Mouse (Mus musculus): ENCODE data around the gene Rps25. TPM values are rescaled to one million over a fixed set of nuclear protein-coding genes. Genes with fewer than 3 reads are reported as not detected.
"Not testable (repeated sequence)": the region's sequence is repeated elsewhere in the genome, so short reads cannot be mapped to it uniquely, and the experiment has no call there.

Rps25 gene
- polyA plus RNA-seq, 1 experiment from 2014 or later, result 764 TPM

DNA sequence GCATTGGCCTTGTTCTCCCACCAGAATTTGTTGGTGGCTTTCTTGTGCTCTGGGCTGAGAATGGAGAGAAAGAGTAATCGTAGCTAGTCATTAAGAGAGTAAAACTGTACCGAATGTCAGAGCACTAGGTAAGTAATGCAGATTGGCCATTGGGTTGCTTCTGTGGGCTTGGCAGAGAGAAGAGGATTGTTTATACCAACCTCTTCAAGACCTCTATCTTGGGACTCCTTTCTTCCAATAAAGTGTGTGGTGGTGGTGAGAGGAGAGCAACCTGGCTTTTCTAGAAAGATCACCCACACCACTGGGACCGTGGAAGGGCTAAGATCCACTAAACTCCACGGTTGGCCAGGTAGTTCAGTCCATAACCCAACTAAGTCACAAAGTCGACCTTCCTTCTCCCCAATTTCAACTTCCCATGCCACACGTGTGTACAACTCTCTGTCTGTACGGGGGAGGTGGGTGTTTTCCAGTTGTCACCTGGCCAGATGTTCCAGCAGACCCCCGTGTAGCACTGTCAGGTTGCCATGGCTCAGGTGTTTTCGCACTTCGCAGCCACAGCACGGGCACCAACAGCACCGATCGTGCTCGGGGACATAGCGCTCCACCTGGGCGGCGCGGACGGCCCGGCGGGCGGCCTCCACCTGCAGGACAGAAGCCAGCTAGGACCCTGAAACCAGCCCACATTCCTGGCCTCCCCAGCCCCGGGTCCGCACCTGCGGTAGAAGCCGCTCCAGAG, 10.4 kb downstream of the Rps25 start:
- ChIA-PET POLR2A (interaction anchor here (0.6 to 1.6 kb wide), 4 partner anchors 8 to 26 kb away, joined by 3 to 11 read pairs (median 4); partner anchors contain the start of gene Trappc4), CTCF (interaction anchor here (1.8 to 2.1 kb wide), 2 partner anchors 9 to 269 kb away, joined by 6 to 9 read pairs; partner anchors contain the start of gene Trappc4)
- ATAC-seq, result peak; percentile 65
- no peak for DNase-seq (ENCODE audit: low read depth, low spot score)
- H3K27me3 ChIP-seq, result no peaks in the 10 kb centered on the region
- no peak for TF ChIP-seq CTCF (IDR thresholded peaks at IDR 0.05)
- in situ Hi-C loops (cut with MboI; ENCODE audit: low pct_unique_long_range_greater_than_20kb), result no loop called here

DNA sequence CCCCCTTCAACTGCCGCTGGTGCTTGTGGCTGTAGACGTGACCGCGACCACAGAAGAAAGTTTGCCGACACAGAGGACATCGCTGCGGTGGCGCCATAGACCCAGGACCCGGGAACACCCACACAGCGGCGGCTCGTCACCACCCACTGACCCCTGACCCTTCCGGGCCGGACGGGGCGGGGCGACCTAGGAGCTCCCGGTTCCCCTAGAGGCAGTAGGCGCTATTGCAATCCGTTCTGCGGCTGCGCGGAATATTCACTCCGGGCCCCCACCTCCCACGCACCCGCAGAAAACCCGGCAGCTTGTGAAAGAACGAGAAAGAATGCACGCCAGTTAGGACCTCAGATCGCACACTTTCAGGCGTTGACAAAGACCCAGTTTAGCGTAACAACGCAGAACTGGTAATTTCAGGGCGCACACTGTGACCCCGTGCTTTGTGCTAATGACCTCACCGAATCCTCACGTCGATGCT, 11.0 kb downstream of the Rps25 start:
- ChIA-PET CTCF (interaction anchor here (1.1 to 2.1 kb wide), 3 partner anchors 10 to 268 kb away, joined by 3 to 9 read pairs (median 6); partner anchors contain the start of genes Bcl9l and Trappc4), POLR2A (interaction anchor here (0.7 to 1.6 kb wide), 2 partner anchors 9 to 18 kb away, joined by 4 to 11 read pairs; partner anchors contain the start of gene Trappc4)
- peak; percentile 76 for ATAC-seq
- TF ChIP-seq CTCF (IDR thresholded peaks at IDR 0.05), result peak; percentile 81
- DNase-seq (ENCODE audit: low read depth, low spot score), result peak; percentile 35
- in situ Hi-C loops (cut with MboI; ENCODE audit: low pct_unique_long_range_greater_than_20kb), result no loop called here
- no peaks in the 10 kb centered on the region for H3K27me3 ChIP-seq

GRCm38 (mm10) chr9:44418519-44419385, 11.8 kb downstream of the Rps25 start, which contains the start of gene Ccdc84:
Gene Ccdc84 (minus strand): TSS chr9:44418569.
- ChIA-PET POLR2A (interaction anchor here (0.7 to 1.6 kb wide), 3 partner anchors 10 to 19 kb away, joined by 3 to 11 read pairs (median 4); partner anchors contain the start of gene Trappc4), CTCF (interaction anchor here (1.1 to 2.1 kb wide), 3 partner anchors 10 to 268 kb away, joined by 3 to 9 read pairs (median 6); partner anchors contain the start of genes Bcl9l and Trappc4)
- DNase-seq (ENCODE audit: low read depth, low spot score), result no peak
- TF ChIP-seq CTCF (IDR thresholded peaks at IDR 0.05), result no peak
- in situ Hi-C loops (cut with MboI; ENCODE audit: low pct_unique_long_range_greater_than_20kb), result no loop called here
- H3K27me3 ChIP-seq, result no peaks in the 10 kb centered on the region
- no peak for ATAC-seq

- ATAC-seq; DNase-seq (ENCODE audit: low read depth, low spot score); POLR2A ChIA-PET; H3K27me3 ChIP-seq; in situ Hi-C loops (cut with MboI; ENCODE audit: low pct_unique_long_range_greater_than_20kb): not testable (repeated sequence)
- CTCF ChIA-PET, result interaction anchor here (2.1 kb wide), 1 partner anchor 267 kb away, joined by 6 read pairs; no protein-coding TSS in a partner anchor
These were observed 12.8 kb downstream of the Rps25 start for GRCm38 (mm10) chr9:44419730-44420129.

DNA sequence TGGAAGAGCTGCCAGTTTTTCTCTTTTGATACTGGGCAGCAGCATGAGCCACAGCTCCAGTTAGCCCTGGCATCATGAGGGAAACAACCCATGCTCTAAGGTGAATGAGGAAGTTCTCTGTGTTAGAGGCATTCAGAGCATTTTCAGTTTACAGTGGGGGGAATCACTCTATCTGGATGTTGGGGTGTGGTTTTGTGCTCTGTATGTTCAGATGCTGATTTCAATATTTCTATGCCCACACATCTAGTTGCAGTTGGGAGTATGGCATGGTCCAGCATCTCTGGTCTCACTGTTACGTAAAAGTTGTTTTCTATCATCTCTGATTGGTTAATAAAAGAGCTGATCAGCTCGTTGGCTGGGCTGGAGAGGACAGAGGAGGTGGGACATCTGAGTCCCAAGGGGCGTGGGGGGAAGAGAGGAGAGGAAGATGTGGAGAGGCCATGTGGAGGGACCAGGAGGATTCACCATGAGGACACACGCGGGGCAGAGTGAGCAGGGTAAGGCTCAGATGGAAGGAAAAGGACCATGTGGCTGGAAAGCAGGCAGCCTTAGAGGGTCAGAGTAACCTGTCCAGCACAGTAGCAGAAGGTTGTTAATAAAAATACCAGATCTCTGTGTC, 13.4 kb downstream of the Rps25 start:
- no peak for DNase-seq (ENCODE audit: low read depth, low spot score)
- in situ Hi-C loops (cut with MboI; ENCODE audit: low pct_unique_long_range_greater_than_20kb), result no loop called here
- no peak for TF ChIP-seq CTCF (IDR thresholded peaks at IDR 0.05)
- POLR2A ChIA-PET, result no interaction called here
- H3K27me3 ChIP-seq, result no peaks in the 10 kb centered on the region
- CTCF ChIA-PET, result interaction anchor here (2.0 kb wide), 1 partner anchor 10 kb away, joined by 5 read pairs; no protein-coding TSS in a partner anchor
- no peak for ATAC-seq

- ChIA-PET POLR2A (no interaction called here), CTCF (interaction anchor here (0.8 to 1.4 kb wide), 2 partner anchors 9 to 31 kb away, joined by 3 read pairs; partner anchors contain the start of gene Upk2)
- in situ Hi-C loops (cut with MboI; ENCODE audit: low pct_unique_long_range_greater_than_20kb), result no loop called here
- no peak for ATAC-seq
- no peak for TF ChIP-seq CTCF (IDR thresholded peaks at IDR 0.05)
- no peaks in the 10 kb centered on the region for H3K27me3 ChIP-seq
- DNase-seq (ENCODE audit: low read depth, low spot score), result no peak
These were observed 16.6 kb downstream of the Rps25 start for GRCm38 (mm10) chr9:44423576-44423975.

GRCm38 (mm10) chr9:44432577-44433185, 25.7 kb downstream of the Rps25 start:
- POLR2A ChIA-PET, result no interaction called here
- in situ Hi-C loops (cut with MboI; ENCODE audit: low pct_unique_long_range_greater_than_20kb), result no loop called here
- no peak for TF ChIP-seq CTCF (IDR thresholded peaks at IDR 0.05)
- CTCF ChIA-PET, result interaction anchor here (0.9 to 1.9 kb wide), 2 partner anchors 21 to 108 kb away, joined by 3 to 4 read pairs; no protein-coding TSS in a partner anchor
- H3K27me3 ChIP-seq, result peaks cover 11% of the 10 kb centered on the region
- DNase-seq (ENCODE audit: low read depth, low spot score) (no peak), ATAC-seq (no peak)

DNA sequence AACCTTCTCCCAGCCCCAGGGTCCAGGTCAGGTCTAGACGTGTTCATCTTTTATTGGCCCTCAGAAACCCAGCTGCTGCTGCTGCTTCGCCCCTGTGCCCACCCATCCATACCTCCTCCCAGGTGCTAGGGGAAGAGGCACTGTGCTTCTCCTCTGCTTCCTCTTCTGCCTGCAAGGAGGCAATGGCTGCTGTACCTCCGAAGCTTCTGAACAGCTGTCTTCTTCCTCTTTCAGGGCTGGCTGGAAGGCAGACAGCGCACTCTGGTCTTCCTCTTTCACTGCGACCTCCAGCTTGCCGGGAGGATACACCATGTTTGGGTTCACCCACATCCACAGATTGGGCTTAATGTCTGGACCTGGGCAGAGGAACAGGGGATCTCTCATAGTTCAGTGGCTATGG, 28.8 kb downstream of the Rps25 start:
- ATAC-seq (no peak), DNase-seq (ENCODE audit: low read depth, low spot score) (no peak)
- CTCF ChIA-PET, result no interaction called here
- peaks cover 11% of the 10 kb centered on the region for H3K27me3 ChIP-seq
- in situ Hi-C loops (cut with MboI; ENCODE audit: low pct_unique_long_range_greater_than_20kb), result no loop called here
- POLR2A ChIA-PET, result no interaction called here
- no peak for TF ChIP-seq CTCF (IDR thresholded peaks at IDR 0.05)

DNA sequence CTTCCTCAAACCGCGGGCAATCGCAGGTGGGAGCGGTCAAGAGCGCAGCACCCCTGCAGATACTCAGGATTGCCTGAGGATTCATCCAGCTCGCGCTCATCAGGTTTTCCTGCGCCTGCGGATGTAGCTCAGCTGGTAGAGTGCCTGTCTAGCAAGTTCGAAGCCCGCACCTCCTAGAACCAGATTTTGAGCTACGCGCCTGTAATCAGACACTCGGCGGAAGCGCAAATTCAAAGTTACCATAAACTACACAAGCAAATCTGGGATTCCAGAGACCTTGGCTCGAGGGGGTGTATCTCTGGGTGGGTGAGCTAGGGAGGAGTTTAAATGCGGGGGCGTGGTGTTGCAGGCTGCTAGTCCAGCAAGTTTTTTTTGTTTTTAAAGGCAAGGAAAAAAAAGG, 34.0 kb downstream of the Rps25 start, which contains the start of gene Foxr1:
Gene Foxr1, minus strand, starts transcription at position 176 of the 400 bp plus-strand sequence.
- no peak for ATAC-seq
- ChIA-PET POLR2A (no interaction called here), CTCF (interaction anchor here (1.3 kb wide), 1 partner anchor 13 kb away, joined by 5 read pairs; no protein-coding TSS in a partner anchor)
- peaks cover 7% of the 10 kb centered on the region for H3K27me3 ChIP-seq
- DNase-seq (ENCODE audit: low read depth, low spot score), result no peak
- TF ChIP-seq CTCF (IDR thresholded peaks at IDR 0.05), result no peak
- in situ Hi-C loops (cut with MboI; ENCODE audit: low pct_unique_long_range_greater_than_20kb), result no loop called here

DNA sequence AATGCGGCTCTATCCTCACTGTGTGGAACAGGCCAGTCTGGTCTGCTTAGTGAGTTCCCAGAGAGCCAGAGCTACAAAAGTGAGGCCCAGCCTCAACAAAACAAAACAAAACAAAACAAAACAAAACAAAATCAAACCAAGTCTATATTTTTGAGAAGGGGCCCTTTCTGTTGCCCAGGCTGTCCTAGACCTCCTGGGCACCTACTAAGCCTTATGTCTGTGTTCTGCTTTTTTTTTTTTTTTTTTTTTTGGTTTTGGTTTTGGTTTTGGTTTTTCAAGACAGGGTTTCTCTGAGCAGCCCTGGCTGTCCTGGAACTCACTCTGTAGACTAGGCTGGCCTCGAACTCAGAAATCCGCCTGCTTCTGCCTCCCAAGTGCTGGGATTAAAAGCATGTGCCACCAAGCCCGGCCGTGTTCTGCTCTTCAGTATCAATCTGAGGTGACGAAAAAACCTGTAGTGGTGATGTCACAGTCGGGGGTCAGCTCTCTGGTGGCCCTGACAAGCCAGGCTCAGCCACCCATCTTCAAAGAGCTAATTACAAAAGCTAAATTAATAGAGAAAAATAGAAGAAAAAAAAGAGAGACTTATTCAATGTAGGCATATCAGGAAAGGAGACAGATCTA, 37.6 kb downstream of the Rps25 start:
- POLR2A ChIA-PET, result interaction anchor here (0.5 kb wide), 1 partner anchor 12 kb away, joined by 4 read pairs; no protein-coding TSS in a partner anchor
- H3K27me3 ChIP-seq; ATAC-seq; in situ Hi-C loops (cut with MboI; ENCODE audit: low pct_unique_long_range_greater_than_20kb); DNase-seq (ENCODE audit: low read depth, low spot score): not testable (repeated sequence)
- CTCF ChIA-PET, result interaction anchor here (0.9 kb wide), 1 partner anchor 208 kb away, joined by 3 read pairs; no protein-coding TSS in a partner anchor

All from Patski (cell line).